Mouse (Mus musculus) intestine, postnatal 0 days (tissue): ENCODE data around the gene 1700017D01Rik. TPM values are rescaled to one million over a fixed set of nuclear protein-coding genes. Genes with fewer than 3 reads are reported as not detected.
"Not testable (repeated sequence)": the region's sequence is repeated elsewhere in the genome, so short reads cannot be mapped to it uniquely, and the experiment has no call there.

Experiments used
- ATAC-seq: fragments of 200-750 bp; cut with Nextera tagmentation; 2 replicates; pipeline ENCODE4 v1.8.0; 2017; ENCODE audit warnings: mild to moderate bottlenecking, moderate TSS enrichment, moderate library complexity
- H3K27ac ChIP-seq: fragments of 300-500 bp; sonication (generic); 2 replicates; pipeline ENCODE4 v1.5.1; 2014; ENCODE audit warnings: mild to moderate bottlenecking, low read depth, low read length, moderate library complexity
- H3K27me3 ChIP-seq: fragments of 300-500 bp; sonication (generic); replicated peaks from 2 replicates; pipeline ENCODE4 v1.6.1; 2014; ENCODE audit warnings: low read length, mixed read lengths; ENCODE audit not compliant: control insufficient read depth, insufficient read depth
- H3K36me3 ChIP-seq: fragments of 300-500 bp; sonication (generic); 2 replicates; pipeline ENCODE4 v1.6.1; 2014; ENCODE audit warnings: mild to moderate bottlenecking, moderate library complexity; ENCODE audit not compliant: control insufficient read depth, insufficient read depth
- H3K4me1 ChIP-seq: fragments of 300-500 bp; sonication (generic); replicated peaks from 2 replicates; pipeline ENCODE4 v1.6.1; 2014; ENCODE audit warnings: antibody characterized with exemption, low read length, mixed read lengths; ENCODE audit not compliant: control insufficient read depth, insufficient read depth
- H3K4me2 ChIP-seq: fragments of 300-500 bp; sonication (generic); replicated peaks from 2 replicates; pipeline ENCODE4 v1.6.1; 2014; ENCODE audit warnings: low read depth, mild to moderate bottlenecking, moderate library complexity
- H3K4me3 ChIP-seq: fragments of 300-500 bp; sonication (generic); 2 replicates; pipeline ENCODE4 v1.5.1; 2014; ENCODE audit warnings: low read depth, low read length
- H3K9ac ChIP-seq: fragments of 300-500 bp; sonication (generic); 2 replicates; pipeline ENCODE4 v1.6.1; 2014; ENCODE audit warnings: mild to moderate bottlenecking, low read depth, low read length
- H3K9me3 ChIP-seq: fragments of 300-500 bp; sonication (generic); 2 replicates; pipeline ENCODE4 v1.6.1; 2016; ENCODE audit warnings: mixed run types; ENCODE audit not compliant: control insufficient read depth
- CTCF ChIP-seq: sonication (generic); IDR thresholded peaks from 2 replicates; pipeline ENCODE4 v1.5.1; 2016; ENCODE audit warnings: low read depth, mild to moderate bottlenecking, control low read depth, antibody characterized with exemption, moderate library complexity
- WGBS: fragments of 180-500 bp; shearing (Covaris S2); extraction: QIAGEN DNeasy Blood & Tissue Kit; methylation state at CpG from one replicate; pipeline ENCODE4 v1.1.7; 2014; 5-methylcytosine and 5-hydroxymethylcytosine counted together
- polyA plus RNA-seq: library from polyadenylated mRNA; unstranded; fragments of >200 nt; fragmentation: Nextera tagmentation; extraction: Ambion mirVana; gene quantifications from 2 replicates; pipeline ENCODE4 v1.2.1, GENCODE M21; 2015

The 1700017D01Rik gene
- not detected in 2 replicates for polyA plus RNA-seq

DNA sequence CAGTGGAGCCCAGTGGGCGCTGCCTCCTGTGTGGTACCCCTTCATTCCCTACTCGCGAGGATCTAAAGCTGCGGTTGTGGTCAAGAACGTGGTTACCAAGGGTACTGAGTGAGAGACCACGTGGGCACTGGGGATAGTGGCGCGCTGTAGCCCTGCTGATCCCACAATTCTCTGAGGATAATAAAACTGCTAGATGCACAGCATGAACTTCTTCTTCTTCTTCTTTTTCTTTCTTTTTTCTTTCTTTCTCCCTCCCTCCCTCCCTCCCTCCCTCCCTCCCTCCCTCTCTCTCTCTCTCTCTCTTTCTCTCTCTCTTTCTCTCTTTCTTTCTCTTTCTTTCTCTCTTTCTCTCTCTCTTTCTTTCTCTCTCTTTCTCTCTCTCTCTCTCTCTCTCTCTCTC, at the start of gene 1700017D01Rik:
1700017D01Rik (minus strand) TSS at position 101 of the 400 bp plus-strand sequence.
- not testable (repeated sequence) for H3K4me1 ChIP-seq, H3K27ac ChIP-seq, H3K9ac ChIP-seq, H3K4me3 ChIP-seq, H3K27me3 ChIP-seq, H3K36me3 ChIP-seq, H3K4me2 ChIP-seq, H3K9me3 ChIP-seq, ATAC-seq
- WGBS, result 83% methylated on average over 8 of the region's 8 CpGs

DNA sequence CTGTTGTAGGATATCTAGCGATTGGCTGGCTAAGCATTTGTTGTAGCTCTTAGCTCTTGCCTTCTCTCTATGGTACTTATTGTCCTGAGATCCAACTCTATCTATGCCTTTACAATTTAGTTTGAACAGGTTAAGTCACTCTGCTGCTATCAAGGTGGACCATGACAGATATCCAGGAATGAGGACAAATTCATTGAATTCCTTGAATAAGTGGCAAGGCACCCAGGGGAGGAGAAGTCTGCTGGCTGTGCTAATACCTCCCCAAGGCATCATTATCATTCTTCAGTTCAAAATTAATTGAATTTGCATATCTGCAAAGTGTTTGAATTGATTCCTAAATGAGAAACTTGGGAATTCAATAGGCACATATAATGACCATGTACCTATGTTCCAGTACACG, 46.8 kb upstream of the 1700017D01Rik start:
- no peak overlapping the region for H3K4me3 ChIP-seq
- H3K4me1 ChIP-seq, result no peaks in the 10 kb centered on the region
- no peaks in the 10 kb centered on the region for H3K36me3 ChIP-seq
- no peaks in the 10 kb centered on the region for H3K9me3 ChIP-seq
- WGBS, result 80% methylated on average over 2 of the region's 2 CpGs
- no peak overlapping the region for H3K4me2 ChIP-seq
- no peak overlapping the region for H3K27ac ChIP-seq
- H3K9ac ChIP-seq, result no peak overlapping the region
- ATAC-seq, result no peak
- no peak for TF ChIP-seq CTCF
- no peaks in the 10 kb centered on the region for H3K27me3 ChIP-seq

DNA sequence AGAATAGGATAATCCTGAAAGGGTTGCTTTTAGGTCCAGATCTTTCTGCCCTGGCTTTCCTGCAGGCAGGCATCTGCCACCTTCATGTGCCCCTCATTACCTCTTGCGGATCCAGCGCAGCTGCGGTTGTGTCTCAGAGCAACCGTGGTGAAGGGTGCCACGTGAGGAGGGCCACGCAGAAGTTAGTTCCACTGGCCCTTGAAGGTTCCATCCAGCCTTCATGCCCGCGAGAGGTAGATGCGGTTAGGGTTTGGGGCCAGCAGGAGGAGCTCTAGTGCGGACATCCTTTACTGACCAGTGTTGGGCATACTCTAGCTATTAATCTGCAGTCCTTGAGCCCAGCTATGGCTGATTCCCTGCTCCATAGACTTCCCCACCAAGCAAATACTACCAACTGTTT, 34.5 kb upstream of the 1700017D01Rik start, which contains the start of gene 1700025F22Rik:
1700025F22Rik (minus strand) TSS at position 149 of the 400 bp plus-strand sequence.
- no peaks in the 10 kb centered on the region for H3K36me3 ChIP-seq
- ATAC-seq, result no peak
- H3K4me3 ChIP-seq, result no peak within 1 kb of the TSS

DNA sequence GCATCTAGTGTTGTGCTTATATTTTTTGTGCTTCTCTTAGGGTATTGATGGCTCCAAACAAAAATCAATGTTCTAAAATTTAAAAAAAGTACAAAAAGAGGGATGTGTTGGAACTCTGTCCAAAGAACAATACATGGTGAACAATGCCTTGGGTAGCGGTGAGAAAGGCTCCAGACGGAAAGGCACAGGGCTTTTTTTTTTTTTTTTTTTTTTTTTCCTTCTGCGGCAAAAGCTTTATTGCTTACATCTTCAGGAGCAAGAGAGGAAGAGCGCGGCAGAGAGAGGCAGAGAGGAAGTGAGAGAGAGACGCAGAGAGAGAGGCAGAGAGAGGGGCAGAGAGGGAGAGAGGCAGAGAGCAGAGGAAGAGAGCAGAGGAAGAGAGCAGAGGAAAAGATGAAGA, 27.2 kb upstream of the 1700017D01Rik start:
- H3K9ac ChIP-seq, H3K27me3 ChIP-seq, H3K36me3 ChIP-seq, H3K4me2 ChIP-seq, H3K27ac ChIP-seq, H3K9me3 ChIP-seq, ATAC-seq, H3K4me3 ChIP-seq, H3K4me1 ChIP-seq: not testable (repeated sequence)
- 76% methylated on average over 6 of the region's 6 CpGs for WGBS

More for the DNA sequence above, 34.5 kb upstream of the 1700017D01Rik start, which contains the start of gene 1700025F22Rik:
- Histone ChIP-seq H3K27me3 (no peaks in the 10 kb centered on the region), H3K9me3 (no peaks in the 10 kb centered on the region), H3K27ac (no peak within 1 kb of the TSS), H3K4me2 (no peak within 1 kb of the TSS), H3K4me1 (no peaks in the 10 kb centered on the region), H3K9ac (no peak within 1 kb of the TSS)
- peak; percentile 71 for TF ChIP-seq CTCF
- 44% methylated on average over 10 of the region's 10 CpGs for WGBS

DNA sequence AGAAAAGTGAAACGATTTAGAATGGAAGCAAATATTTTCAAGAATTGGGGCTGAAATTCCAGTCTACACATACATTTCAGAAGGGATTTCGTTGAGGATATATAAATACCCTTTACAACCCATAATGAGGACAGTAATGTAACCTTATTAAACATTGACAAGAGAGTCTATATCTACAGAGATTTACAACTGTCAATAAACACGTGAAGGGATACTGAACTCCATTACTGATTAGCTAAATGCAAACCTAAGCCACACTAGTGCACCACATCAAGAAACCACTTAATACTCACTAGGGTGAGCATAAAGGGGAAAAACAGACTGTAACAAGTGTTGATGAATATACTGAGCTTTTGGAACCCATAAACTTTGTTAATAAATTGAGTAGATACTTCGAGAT, 4.7 kb upstream of the 1700017D01Rik start:
- no peak overlapping the region for H3K9ac ChIP-seq
- ATAC-seq, result peak; percentile 71
- no peaks in the 10 kb centered on the region for H3K36me3 ChIP-seq
- H3K9me3 ChIP-seq, result no peaks in the 10 kb centered on the region
- WGBS, result 41% methylated on average over 4 of the region's 4 CpGs
- TF ChIP-seq CTCF, result no peak
- H3K4me3 ChIP-seq, result no peak overlapping the region
- H3K27ac ChIP-seq, result no peak overlapping the region
- H3K4me1 ChIP-seq, result 0 out of 2 replicates have a peak, but pooled peaks cover 7% of the 10 kb centered on the region
- H3K4me2 ChIP-seq, result no peak overlapping the region
- H3K27me3 ChIP-seq, result no peaks in the 10 kb centered on the region

DNA sequence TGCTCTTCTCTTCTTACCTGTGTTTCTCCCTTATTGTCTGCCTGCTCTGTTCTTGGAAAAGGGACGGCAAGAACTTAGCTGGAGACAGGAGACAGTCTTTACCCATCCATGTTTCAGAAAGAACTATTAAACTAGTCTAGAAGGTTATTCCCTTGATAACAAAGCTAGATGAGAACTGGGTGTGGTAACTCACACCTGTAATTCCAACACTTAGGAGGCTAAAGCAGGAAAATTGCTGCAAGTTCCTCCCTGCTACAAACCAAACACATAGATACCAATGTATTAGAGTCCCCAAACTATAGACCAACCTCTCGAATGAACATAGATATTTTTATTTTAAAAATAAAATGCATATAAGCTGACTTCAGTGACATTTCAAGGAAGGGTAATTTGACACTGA, 4.2 kb upstream of the 1700017D01Rik start:
- Histone ChIP-seq H3K27me3 (no peaks in the 10 kb centered on the region), H3K9ac (no peak overlapping the region), H3K4me3 (no peak overlapping the region), H3K27ac (no peak overlapping the region), H3K36me3 (no peaks in the 10 kb centered on the region), H3K9me3 (no peaks in the 10 kb centered on the region), H3K4me2 (no peak overlapping the region), H3K4me1 (0 out of 2 replicates have a peak, but pooled peaks cover 7% of the 10 kb centered on the region)
- no peak for TF ChIP-seq CTCF
- no peak for ATAC-seq
- 37% methylated on average over 2 of the region's 2 CpGs for WGBS

DNA sequence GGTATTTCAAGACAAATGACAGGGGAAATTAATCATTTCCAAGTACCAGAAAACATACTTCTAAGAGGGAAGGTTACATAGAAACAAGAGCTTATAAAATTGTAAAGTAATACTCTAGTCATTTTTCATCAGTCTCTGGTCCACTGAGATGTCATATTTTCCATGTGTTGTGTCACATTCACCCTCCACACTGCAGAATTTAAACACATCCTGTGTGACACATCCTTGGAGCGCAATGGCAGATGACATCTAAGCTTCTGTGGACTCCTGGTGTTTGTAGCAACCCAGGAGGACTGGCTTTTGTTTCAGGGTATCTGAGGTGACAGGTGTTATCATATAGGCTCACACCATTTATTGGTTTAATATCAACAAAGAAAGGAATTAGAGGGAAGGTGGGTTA, 974 bp downstream of the 1700017D01Rik start:
- H3K36me3 ChIP-seq, result no peaks in the 10 kb centered on the region
- H3K9ac ChIP-seq, result no peak overlapping the region
- 0 out of 2 replicates have a peak, but pooled peaks cover 7% of the 10 kb centered on the region for H3K4me1 ChIP-seq
- no peak for ATAC-seq
- 95% methylated on average over 1 of the region's 1 CpGs for WGBS
- no peak for TF ChIP-seq CTCF
- no peak overlapping the region for H3K4me2 ChIP-seq
- no peak overlapping the region for H3K27ac ChIP-seq
- H3K27me3 ChIP-seq, result no peaks in the 10 kb centered on the region
- no peaks in the 10 kb centered on the region for H3K9me3 ChIP-seq
- no peak overlapping the region for H3K4me3 ChIP-seq

DNA sequence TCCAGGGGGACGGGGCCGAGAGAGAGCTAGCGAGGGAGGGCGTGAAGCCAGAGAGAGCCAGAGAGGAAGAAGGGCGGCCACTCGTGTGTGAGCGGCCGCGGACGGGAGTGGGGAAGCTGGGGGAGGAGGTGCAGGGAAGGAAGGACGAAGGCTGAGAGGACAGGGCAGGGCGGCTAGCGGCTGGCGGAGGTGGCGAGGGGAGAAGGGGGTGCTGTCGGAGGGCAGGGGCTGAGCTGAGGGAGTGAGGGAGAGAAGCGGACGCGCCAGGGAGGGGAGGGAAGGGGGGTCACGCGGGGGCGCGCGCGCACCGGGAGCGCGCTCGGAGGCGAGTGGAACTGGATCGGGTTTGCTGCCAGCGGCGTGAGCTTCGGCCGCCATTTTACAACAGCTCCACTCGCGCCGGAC, 9.7 kb downstream of the 1700017D01Rik start:
- 7% methylated on average over 18 of the region's 38 CpGs for WGBS
- H3K27me3 ChIP-seq, result not testable (repeated sequence)

More for the DNA sequence above, 9.7 kb downstream of the 1700017D01Rik start:
- H3K36me3 ChIP-seq, H3K27ac ChIP-seq, H3K9ac ChIP-seq, H3K9me3 ChIP-seq, H3K4me1 ChIP-seq: not testable (repeated sequence)
- Histone ChIP-seq H3K4me3 (peak overlapping the region; percentile 33), H3K4me2 (peak overlapping the region; percentile 58)
- peak; percentile 98 for ATAC-seq
